Mouse (Mus musculus): ENCODE results near the gene Mpc1.
"Not testable (repeated sequence)": the region's sequence is repeated elsewhere in the genome, so short reads cannot be mapped to it uniquely, and the experiment has no call there.

Gene Mpc1

GRCm38 (mm10) chr17:8328511-8329174 is 45.9 kb downstream of the Mpc1 start:
- no peak for DNase-seq (ENCODE audit: low read depth, low spot score)

- no peak for DNase-seq (ENCODE audit: low read depth, low spot score)
Observed at GRCm38 (mm10) chr17:8330602-8331001, 47.9 kb downstream of the Mpc1 start.

- not testable (repeated sequence) for DNase-seq (ENCODE audit: low read depth, low spot score)
Observed at GRCm38 (mm10) chr17:8337159-8337558, 54.5 kb downstream of the Mpc1 start, which contains the start of gene Prr18. TSS of gene Prr18 (plus strand) at chr17:8337459.

GRCm38 (mm10) chr17:8339666-8340374 is 57.1 kb downstream of the Mpc1 start:
- no peak for DNase-seq (ENCODE audit: low read depth, low spot score)

- DNase-seq (ENCODE audit: low read depth, low spot score): no peak
Observed at GRCm38 (mm10) chr17:8340407-8341359, 58.0 kb downstream of the Mpc1 start.

GRCm38 (mm10) chr17:8341360-8341963 is 58.8 kb downstream of the Mpc1 start:
- DNase-seq (ENCODE audit: low read depth, low spot score): no peak

GRCm38 (mm10) chr17:8342706-8343105 is 60.0 kb downstream of the Mpc1 start:
- DNase-seq (ENCODE audit: low read depth, low spot score): no peak

- DNase-seq (ENCODE audit: low read depth, low spot score): no peak
Observed at GRCm38 (mm10) chr17:8343416-8343815, 60.7 kb downstream of the Mpc1 start.

Measured in embryo, embryonic 11.5 days (tissue).